Mouse (Mus musculus): ENCODE measurements around the gene Vax2.

Gene Vax2

DNA sequence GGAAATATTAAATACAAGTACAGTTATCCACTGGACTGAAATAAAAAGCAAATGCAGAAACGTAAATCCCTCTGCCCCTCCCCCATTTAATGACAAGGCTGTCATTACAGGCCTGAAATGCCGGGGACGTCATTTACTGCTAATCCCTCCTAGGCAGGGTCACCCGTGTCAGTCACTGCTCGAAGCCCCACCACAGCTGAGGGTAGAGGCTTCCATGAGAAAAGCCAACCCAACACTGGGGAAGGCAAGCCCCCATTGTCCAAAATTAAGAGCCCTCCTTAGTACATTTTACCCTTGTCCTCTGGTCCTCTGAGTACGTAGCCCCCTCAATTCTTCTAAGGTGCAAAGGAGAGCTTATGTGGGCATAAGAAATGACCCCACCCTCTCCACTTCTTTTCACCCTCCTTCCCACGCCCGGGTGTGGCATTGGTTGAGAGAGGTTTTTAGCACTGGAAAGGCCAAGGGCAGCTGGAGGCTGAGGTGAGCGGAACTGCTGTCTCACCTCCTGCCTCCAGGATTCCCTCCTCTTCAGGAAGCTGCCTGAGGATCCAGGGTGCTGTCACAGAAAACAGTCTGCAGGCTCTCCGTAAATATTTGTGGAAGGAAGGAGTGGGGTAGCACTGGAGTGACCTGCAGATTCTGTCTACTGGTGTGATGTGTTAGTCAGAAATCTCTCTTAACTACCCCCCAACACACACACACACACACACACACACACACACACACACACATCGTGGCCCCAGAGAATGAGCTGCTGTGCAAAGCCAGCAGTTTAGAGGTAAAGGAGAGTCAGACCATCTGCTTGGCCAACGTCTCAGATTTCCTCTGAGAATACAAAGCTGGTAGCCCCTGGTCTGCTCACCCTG, 2.4 kb downstream of the Vax2 start:
- DNase-seq, result no peak

DNA sequence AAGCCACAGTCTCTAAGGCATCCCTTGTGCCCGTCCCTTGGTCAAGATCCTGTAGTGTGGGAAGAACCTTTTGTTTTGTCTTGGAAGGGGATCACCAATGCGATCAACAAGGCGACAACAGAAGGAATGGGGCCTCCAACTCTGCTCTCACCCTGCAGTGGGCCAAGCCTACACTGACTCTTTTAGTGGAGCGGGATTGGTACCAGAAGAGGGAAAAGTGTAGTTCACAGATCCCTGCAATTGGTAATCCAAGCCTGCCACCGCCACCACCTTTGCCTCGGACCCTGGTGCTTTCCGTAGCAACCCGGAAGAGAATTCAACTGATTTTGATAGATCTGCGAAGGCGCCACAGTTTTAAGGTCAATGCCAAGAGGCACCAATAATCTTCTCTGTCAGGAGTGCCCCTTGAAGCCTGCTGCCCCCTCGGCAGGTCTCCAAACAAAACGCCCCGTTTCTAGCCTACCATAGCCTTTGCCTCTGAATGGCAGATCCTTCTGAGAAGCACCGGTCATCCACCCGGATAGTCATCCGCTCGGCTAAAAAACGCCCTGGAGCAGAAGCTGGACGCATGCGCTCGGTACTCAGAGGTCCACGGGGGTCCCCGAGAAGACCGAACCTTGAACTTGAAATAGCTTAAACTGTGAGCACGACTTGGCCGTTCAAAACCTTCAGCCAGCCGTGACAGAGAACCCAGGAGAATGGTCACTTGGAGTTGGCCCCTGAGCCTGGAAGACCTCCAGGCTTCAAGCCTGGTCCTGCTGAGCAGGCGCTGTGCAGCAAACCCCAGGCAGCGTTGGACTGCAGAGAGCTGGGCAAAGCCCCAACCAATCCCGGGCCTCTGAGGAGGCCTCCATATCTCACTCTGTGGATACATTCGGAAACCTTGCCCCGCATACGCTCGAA, 3.4 kb downstream of the Vax2 start:
- DNase-seq, result no peak

DNA sequence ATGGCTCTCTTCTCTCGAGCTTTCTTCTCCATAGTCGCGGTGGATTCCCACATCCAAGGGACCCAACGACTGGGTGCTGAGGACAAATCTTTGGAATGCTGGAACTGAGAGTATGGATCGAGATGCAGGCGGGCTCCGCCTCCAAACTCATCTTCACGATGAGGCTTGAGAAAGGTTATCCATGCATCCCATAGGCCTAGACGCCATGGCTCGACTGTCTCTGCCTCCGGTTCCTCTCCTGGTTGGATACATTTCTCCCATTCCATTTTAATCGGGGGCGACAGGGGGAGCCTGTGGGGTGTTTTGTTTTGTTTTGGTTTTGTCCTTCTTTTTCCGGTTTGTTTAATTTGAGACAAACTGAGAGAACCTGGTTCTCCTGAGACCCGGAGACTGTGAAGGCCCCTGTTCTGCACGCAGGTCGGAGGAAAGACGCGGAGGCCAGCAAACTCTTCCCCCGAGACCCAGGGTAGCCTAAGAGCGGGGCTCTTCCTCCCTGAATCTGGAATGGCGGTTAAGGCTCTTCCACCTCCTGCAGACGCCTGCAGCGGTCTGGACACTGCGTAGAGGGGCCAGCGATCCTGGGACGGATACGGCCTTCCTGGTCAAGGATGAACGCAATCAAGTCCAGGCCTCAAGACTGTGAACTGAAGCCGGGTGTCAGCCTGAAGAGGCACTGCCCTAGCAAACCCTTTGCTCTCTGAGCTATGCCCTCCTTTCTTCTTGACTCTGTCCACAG, 4.6 kb downstream of the Vax2 start:
- DNase-seq, result no peak

DNA sequence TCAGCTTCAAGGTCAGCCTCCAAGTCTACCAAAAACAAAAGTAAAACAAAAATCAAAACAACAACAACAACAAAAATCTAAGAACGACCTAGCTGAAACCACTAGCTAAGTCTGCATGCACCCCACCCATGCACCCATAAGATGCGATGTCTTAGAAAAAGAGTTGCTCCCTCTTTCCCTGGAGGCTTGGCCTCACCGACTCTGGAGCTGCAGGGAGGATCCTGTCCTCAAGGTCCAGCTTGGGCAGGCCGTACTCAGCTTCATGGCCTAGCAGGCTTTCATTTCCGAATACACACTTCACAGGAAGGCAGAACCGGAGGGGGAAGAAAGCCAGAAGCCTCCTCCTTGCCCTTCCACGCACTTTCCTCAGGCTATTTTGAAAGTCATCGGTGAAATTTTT, 6.0 kb downstream of the Vax2 start:
- no peak for DNase-seq

DNA sequence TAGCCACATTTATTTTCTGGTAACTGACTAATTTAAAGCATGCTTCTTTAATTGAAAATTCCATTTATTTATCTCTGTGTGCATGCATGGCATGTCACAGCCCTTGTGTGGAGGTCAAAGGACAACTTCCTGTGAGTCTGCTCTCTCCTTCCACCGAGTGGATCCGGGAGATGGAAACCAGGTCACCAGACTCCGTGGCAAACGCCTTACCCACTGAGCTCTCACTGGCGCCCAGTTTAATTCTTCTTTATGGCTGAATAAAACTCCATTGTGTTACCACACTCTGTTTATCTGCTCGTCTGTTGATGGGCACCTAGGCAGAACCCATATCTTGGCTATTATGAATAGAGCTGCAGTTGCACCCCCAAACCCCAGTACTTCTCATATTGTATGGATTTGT, 11.5 kb downstream of the Vax2 start:
- DNase-seq, result no peak

DNA sequence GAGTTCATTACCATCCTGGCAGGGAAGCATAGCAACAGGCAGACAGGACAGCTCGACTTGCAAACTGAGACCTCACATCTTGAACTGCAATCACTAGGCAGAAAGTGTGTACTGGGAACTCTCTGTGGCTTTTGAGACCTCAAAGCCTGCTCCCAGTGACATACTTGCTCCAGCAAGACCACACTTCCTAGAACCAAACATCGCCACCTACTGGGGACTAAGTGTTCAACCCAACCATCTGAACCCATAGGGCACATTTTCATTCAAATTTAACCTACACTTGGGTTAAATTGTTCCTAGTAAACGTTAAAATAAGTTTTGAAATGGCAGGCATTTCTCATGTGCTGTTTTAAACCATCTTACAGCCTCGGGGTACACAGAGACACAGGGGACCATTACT, 16.1 kb downstream of the Vax2 start:
- DNase-seq, result no peak

DNA sequence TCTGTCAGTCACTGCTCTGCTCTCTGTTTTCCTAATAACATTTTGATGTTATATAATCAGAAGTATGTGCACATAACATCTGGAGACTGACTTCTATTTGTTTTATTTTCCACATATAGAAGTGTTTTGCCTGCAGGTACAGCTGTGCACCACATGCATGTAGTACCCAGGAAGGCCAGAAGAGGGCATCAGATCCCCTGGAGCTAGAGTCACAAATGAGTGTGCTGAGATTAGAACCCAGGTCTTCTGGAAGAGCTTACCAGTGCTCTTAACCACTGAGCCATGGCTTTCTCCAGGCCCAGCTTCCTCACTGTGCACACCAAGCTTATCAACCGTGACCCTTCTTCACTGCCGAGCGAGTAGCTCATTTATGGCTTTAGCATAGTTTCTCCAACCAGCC, 17.4 kb downstream of the Vax2 start:
- no peak for DNase-seq

DNA sequence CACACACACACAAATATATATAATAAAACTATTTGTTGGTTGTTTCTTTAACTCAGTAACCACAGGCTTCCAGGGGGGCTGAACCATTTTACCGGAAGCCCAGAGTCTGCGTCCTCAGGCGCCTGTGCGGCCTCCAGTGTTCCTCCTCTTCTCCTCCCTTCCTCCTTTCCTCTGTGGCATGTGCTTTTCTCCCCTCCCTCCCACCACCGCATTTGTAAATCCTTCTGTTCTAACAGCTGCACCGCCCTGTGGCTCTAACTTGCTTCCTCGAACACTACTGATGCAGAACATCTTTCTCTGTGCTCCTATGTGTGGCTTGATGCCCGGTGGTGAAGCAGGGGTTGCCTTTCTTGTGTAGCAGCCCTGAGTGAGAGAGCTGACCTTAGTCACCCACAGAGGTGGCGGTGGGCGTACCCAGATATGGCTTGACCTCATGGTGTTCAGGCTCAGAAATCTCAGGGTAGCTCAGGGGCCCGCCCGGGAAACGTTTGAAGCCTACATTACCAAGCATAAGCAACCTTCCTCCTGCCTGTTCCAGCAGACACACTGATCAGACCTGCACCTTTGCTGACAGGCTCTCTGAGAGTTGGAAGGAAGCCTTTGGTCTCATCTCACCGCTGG, 18.4 kb downstream of the Vax2 start:
- DNase-seq, result no peak

DNA sequence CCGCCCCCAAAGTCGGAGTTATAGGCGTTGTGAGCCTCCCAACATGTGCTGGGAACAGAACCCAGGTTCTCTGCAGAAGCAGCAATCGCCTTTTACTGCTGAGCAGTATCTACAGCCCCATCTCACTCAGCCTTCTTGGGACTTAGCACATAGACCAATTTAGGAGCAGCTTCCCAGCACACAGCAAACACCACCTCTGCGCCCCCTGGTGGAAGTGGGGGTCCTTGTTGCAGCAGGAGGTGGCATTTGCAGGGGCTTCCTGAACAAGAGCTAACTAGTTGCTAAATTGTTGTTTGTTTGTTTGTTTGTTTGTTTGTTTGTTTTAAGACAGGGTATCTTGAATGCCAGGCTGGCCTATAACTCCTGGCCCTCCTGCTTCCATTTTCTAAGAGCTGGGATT, 20.1 kb downstream of the Vax2 start:
- peak; percentile 25 to 74 for DNase-seq

DNA sequence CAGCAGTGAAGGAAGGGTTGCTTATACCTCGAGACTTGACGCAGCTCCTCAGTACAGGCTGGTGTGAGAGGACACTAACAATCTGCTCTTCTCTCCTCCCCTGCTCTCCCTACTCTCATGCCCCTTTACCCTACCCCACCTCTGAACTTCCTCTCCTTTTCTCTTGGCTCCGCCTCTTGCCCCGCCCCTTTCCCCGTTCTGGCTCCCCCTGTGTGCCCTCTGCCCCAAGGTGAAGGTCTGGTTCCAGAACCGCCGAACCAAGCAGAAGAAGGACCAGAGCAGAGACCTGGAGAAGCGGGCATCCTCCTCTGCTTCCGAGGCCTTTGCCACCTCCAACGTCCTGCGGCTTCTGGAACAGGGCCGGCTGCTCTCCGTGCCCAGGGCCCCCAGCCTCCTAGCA, 26.2 kb downstream of the Vax2 start:
- DNase-seq, result no peak

DNA sequence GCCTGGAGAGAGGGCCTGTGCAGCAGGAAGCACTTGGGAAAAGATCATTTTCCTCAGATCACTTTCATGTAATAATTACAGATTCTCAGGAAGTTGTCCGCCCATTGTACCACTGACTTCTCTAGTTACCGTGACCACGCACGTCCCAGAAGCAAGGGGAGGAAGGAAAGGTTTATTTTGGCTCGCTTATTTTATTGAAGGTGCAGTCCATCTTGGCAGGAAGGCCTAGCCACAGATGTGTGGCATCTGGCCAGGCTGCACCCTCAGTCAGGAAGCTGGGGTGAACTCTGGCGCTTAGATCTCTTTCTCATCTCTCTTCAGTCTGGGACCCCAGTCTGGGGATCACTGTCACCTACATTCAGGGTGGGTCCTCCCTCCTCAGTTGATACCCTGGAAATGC, 27.5 kb downstream of the Vax2 start:
- no peak for DNase-seq

DNA sequence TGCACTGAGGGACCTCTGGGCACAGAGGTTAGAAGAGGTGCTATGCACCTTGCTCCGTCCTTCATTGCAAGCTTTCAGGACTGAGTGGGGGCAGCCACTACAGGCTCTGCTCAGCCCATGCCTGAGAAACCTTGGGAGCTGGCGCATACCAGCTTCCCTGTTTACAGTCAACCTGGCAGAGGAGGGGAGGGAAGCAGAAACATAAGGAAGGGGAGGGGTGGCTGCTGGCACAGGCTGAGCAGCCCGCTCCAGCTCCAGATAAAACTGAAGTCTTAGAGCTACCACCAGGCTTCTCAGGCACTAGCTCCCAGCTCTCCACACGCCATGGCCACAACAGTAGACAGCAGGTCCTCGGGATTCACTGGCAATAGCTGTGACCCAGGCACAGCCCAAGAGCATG, 31.7 kb downstream of the Vax2 start, which contains the start of gene Atp6v1b1:
Gene Atp6v1b1 (plus strand): TSS at position 230 of the 400 bp plus-strand sequence.
- DNase-seq, result no peak

DNA sequence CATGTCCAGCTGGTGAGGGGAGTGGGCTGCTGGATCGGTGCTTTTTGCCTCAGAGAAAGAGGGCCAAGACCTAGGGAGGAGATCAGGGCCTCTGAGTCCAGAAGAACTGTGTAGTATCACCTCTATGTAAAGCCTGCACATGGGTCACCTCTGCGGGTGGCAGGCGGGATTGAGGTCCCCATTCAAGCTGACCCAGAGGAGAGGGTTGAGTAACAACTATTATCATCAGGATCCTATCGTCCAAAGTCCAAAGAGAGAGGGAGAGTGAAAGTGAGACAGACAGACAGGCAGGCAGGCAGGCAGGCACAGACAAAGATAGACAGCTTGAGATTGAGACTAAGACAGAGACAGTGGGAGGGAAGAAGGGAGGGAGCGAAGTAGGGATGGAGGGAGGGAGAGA, 32.1 kb downstream of the Vax2 start:
- DNase-seq, result no peak

DNA sequence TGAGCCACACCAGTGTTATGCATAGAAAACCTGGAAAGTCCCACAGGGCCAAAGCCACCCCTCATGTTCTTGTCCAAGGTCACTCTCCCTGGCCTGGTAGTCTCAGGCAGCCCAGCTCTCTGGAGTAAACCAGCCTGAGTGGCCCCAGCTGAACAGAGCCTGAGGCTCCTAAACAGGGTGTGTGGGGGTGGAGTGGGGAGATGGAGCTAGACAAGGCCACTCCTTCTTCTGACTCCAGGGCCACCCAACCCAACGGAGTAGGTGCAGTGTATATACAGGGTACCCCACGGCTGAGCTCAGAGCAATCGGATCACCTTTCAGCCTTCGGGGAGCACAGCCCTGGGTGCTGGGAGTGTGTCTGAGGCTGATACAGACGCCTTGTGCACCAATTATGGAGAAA, 33.1 kb downstream of the Vax2 start:
- DNase-seq, result no peak

DNA sequence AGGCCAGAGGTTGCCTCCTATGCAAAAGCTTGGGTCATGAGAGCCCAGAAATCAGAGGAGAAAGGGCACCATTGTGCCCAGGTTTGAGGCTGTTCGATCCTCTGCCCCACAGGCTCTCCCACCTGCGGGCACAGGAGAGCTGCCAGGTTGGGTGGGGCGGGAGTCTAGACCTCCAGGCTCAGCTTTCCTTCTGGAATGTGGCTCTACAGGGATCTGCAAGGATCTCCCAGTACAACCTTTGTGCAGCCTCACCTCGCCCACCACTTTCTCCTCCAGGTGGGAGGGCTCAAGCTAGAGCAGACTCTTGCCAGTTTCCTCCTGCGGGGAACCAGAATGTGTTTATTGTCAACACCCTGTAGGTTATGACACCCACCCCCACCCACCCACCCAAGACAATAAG, 33.5 kb downstream of the Vax2 start:
- DNase-seq, result no peak

DNA sequence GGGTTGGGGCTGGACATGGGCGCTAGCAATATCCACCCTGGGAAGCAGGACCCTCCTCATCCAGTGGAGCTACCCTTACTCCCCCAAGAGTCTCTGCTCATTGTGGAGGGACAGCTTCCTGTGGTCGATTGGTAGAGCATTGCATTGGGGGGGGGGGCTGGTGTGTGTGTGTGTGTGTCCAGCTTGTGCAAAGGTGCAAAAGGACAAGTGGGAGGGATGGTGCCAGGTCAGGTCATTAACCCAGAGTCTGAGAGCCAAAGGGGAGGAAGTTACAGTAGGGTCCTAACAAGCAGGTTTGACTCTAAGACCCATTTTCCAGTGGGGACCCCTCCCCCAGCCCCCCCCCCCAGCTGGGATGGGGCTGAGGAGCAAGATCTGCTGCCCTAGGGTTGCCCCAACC, 34.4 kb downstream of the Vax2 start:
- no peak for DNase-seq

DNA sequence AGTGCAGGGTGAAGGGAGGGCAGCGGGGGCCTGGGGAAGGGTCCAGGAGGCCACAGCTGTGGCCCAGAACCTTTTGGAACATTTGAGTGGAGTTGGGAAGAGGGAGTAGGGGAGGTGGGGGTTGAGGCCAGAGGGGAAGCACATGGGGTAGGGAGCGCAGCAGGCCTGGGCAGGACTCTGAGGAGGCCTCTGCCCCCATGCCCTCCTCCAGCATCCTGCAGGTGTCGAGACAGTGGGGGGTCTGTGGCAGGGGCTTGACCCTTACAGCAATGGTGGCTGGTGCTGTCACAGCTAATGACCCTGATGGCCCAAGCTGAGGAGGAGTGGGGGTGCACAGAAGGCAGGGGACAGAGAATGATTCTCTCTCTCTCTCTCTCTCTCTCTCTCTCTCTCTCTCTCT, 38.2 kb downstream of the Vax2 start:
- no peak for DNase-seq

DNA sequence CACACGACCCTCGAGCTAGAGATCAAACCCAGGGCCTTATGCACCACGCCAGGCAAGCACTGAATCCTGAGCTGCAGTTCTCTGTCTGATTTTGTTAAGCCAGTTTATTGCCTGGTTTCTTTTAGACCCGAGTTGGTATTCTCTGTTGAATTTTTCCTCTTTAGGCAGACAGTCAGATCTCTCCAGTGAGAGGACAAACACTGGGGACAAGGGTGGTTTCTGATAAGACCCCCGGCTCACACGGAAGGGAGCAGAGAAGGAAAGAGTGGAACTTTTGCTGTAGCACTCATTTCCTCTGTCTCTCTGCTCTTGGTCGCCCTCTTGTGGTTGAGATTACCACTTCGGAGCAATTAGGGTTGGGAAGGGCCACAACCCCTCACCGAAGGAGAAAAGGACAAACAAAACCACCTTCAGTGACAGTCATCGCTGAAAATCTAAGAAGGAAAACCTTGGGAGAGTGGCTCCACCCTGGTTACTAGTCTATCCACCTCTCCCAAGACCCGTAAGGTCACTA, 39.2 kb downstream of the Vax2 start:
- DNase-seq, result peak in 1 of 2 experiments; percentile 57

DNA sequence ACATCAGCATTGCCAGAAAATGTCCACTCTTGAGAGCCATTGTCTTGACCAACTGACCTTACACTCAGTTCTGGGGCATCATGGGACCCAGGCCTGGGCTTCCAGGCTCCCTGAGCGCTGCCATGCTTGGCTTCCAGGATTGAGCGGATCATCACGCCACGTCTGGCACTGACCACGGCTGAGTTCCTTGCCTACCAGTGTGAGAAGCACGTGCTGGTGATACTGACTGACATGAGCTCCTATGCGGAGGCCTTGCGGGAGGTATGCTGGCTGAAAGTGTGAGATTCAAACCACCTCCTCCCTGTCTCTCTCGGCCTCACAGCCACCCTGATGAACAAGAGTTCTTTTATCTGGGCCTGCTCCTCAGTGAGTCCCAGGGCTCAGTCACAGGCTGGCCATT, 45.0 kb downstream of the Vax2 start:
- no peak for DNase-seq

DNA sequence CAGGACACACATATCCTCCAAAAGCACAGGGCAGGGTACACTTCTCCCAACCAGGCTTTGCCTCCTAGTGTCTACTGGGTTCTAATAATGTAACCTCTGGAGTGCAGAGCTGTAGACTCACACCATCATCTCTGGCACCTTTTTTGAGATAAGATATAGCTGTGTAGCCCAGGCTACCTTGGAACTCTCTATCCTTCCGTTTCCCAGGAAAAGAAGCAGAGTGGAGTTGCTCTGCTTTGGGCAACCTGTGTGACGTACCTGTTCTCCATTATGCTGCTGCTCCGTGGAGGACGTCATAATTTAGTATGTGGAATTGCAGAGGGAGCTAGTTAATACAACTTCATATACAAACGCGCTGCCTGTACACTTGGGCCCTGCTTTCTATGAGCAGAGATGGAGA, 51.3 kb downstream of the Vax2 start, which contains the start of gene Ankrd53:
Gene Ankrd53 (plus strand): TSS at position 301 of the 400 bp plus-strand sequence.
- no peak for DNase-seq

DNA sequence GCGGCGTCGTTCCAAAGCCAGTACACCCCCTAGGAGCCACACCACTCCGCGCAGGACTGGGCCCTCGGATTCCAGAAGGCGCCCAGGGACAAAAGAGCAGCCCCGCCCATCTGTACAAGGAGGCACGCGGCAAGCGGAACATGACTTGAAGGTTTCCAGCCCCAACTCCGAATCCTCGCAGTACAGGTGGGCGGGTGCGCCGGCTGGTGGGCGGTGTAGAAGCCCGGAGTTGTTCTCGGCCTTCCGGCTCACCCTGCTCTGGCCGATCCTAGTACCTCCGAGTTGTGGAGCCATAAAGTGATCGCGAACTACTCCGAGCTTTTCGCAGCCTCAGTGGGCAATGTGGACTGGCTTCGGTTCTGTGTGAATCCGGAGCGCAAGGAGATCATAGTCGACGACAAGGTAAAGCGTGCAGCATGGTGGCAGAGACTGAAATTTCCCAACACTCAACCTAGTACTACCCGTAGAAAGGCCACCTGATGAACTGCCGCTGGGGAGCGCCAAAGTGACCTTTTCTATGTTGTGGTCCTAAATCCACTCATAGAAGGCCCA, 51.9 kb downstream of the Vax2 start:
- DNase-seq, result peak in 1 of 2 experiments; percentile 14

DNA sequence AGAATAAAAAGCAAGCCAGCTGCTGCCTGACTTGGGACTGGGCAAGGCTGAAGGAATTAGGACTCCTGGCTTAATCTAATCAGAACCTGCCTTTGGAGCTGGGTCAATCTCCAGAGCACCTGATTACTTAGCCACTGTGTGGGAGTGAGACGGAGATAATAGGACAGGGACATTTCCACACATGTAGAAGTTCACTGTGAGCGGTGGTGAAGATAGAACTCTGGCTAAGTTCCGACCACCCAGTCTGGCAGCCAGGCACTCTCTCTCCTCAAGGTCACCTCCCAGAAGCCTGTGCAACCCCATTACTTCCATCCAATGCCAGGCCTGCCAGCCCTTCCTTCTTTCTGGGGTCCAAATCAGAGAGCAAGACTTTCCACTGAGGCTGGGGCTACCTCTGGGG, 55.9 kb downstream of the Vax2 start:
- no peak for DNase-seq
